Mouse (Mus musculus) heart, adult 9 months (tissue): ENCODE measurements at regions not wholly inside any gene's neighbourhood (a gene's known extent, or its start where the extent isn't known, plus 50 kb on each side); places are given as distances from the start of the nearest gene placed in this dataset.
A peak's percentile ranks its signal among the peaks of the same experiment; 100 is the strongest.

Source experiments
- DNase-seq, 2 experiments: peaks; one replicate each; pipeline ENCODE4 v3.0.0; 2022; ENCODE audit warnings: low spot score in 2 of 2

GRCm38 (mm10) chrX:97748251-97749016 lies 371.4 kb upstream of the Eda2r start:
- DNase-seq = peak in 1 of 2 experiments; percentile 14

- DNase-seq = no peak
Measured at GRCm38 (mm10) chrX:97744356-97744755, 367.3 kb upstream of the Eda2r start.

- no peak for DNase-seq
Measured at GRCm38 (mm10) chrX:97724537-97724936, 347.5 kb upstream of the Eda2r start.

- DNase-seq = no peak
Measured at GRCm38 (mm10) chrX:97707851-97708250, 330.8 kb upstream of the Eda2r start.

- DNase-seq = no peak
Measured at GRCm38 (mm10) chrX:97658726-97659125, 281.7 kb upstream of the Eda2r start.

GRCm38 (mm10) chrX:97651601-97652290 lies 274.7 kb upstream of the Eda2r start:
- DNase-seq = no peak
